Mouse (Mus musculus): ENCODE data around the gene Rgs6. TPM values are rescaled to one million over a fixed set of nuclear protein-coding genes. Genes with fewer than 3 reads are reported as not detected.

Rgs6 gene
- polyA plus RNA-seq, 1 experiment from 2014 or later = 1.4 TPM

- Histone ChIP-seq H3K9me3 (ENCODE audit: control insufficient read depth, low read depth, low read length) (no peaks in the 10 kb centered on the region), H3K36me3 (ENCODE audit: control insufficient read depth, insufficient read depth, low read length) (no peaks in the 10 kb centered on the region), H3K27me3 (ENCODE audit: control insufficient read depth, insufficient read depth, low read length) (no peaks in the 10 kb centered on the region), H3K9ac (replicated peaks; ENCODE audit: low read depth, low read length) (no peak overlapping the region), H3K4me1 (ENCODE audit: control insufficient read depth, insufficient read depth, low read length) (no peaks in the 10 kb centered on the region), H3K27ac (ENCODE audit: low read length) (no peak overlapping the region), H3K4me2 (replicated peaks; ENCODE audit: low read depth, low read length) (no peak overlapping the region), H3K4me3 (ENCODE audit: low read depth, low read length) (no peak overlapping the region)
- ATAC-seq (ENCODE audit: insufficient number of reproducible peaks, insufficient read depth, low FRiP score, low read depth) = no peak
- 73% methylated on average over 4 of the region's 4 CpGs for WGBS
Measured at GRCm38 (mm10) chr12:82670201-82670737, 82.2 kb downstream of the Rgs6 start.

DNA sequence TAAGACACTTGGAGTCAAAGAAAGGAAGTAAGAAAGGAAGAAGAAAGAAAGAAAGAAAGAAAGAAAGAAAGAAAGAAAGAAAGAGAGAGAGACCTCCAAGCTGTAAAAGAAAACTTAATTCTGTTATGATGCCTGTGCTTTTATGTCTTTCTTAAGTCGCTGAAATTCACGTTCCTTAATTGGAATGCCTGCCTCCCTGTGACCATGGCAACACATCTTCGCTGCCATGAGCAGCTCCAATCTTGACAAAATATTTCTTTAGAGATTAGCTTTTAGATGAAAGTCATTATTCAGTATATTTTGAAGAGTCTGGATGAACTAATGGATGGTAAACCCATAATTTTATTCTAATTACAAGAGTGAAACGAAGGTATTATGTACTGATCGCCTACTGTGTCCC, 83.5 kb downstream of the Rgs6 start:
- WGBS = 89% methylated on average over 5 of the region's 5 CpGs
- Histone ChIP-seq H3K4me3 (ENCODE audit: low read depth, low read length) (no peak overlapping the region), H3K4me1 (ENCODE audit: control insufficient read depth, insufficient read depth, low read length) (no peaks in the 10 kb centered on the region), H3K27ac (ENCODE audit: low read length) (no peak overlapping the region), H3K9ac (replicated peaks; ENCODE audit: low read depth, low read length) (no peak overlapping the region), H3K36me3 (ENCODE audit: control insufficient read depth, insufficient read depth, low read length) (no peaks in the 10 kb centered on the region), H3K9me3 (ENCODE audit: control insufficient read depth, low read depth, low read length) (no peaks in the 10 kb centered on the region), H3K27me3 (ENCODE audit: control insufficient read depth, insufficient read depth, low read length) (no peaks in the 10 kb centered on the region), H3K4me2 (replicated peaks; ENCODE audit: low read depth, low read length) (no peak overlapping the region)
- ATAC-seq (ENCODE audit: insufficient number of reproducible peaks, insufficient read depth, low FRiP score, low read depth) = no peak

DNA sequence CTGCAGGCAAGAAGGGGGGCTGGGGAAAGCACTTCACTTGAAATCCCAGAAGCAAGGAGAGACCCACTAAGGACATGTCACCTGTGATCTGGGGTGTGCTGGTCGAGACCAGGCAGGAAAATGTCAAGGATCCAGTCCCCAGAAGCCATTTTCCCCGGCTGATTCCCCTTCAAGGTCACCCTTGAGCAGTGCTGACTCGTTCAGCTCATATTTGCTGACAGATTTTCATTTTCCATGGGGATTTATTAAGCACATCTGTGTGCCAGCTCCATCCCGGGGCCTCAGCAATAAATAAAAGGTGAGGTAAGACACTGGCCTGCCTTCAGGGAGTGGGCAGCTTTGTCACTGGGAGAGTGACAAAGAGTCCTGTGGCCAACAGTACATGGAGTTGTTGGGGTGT, 87.0 kb downstream of the Rgs6 start:
- Histone ChIP-seq H3K9me3 (ENCODE audit: control insufficient read depth, low read depth, low read length) (no peaks in the 10 kb centered on the region), H3K9ac (replicated peaks; ENCODE audit: low read depth, low read length) (no peak overlapping the region), H3K36me3 (ENCODE audit: control insufficient read depth, insufficient read depth, low read length) (no peaks in the 10 kb centered on the region), H3K4me2 (replicated peaks; ENCODE audit: low read depth, low read length) (no peak overlapping the region), H3K27ac (ENCODE audit: low read length) (no peak overlapping the region), H3K4me1 (ENCODE audit: control insufficient read depth, insufficient read depth, low read length) (no peaks in the 10 kb centered on the region), H3K4me3 (ENCODE audit: low read depth, low read length) (no peak overlapping the region), H3K27me3 (ENCODE audit: control insufficient read depth, insufficient read depth, low read length) (no peaks in the 10 kb centered on the region)
- ATAC-seq (ENCODE audit: insufficient number of reproducible peaks, insufficient read depth, low FRiP score, low read depth) = no peak
- 54% methylated on average over 4 of the region's 4 CpGs for WGBS

GRCm38 (mm10) chr12:82687015-82687414, 98.9 kb downstream of the Rgs6 start:
- no peak overlapping the region for H3K4me3 ChIP-seq (ENCODE audit: low read depth, low read length)
- H3K36me3 ChIP-seq (ENCODE audit: control insufficient read depth, insufficient read depth, low read length) = no peaks in the 10 kb centered on the region
- WGBS = 93% methylated on average over 2 of the region's 2 CpGs
- H3K27me3 ChIP-seq (ENCODE audit: control insufficient read depth, insufficient read depth, low read length) = no peaks in the 10 kb centered on the region
- no peaks in the 10 kb centered on the region for H3K4me1 ChIP-seq (ENCODE audit: control insufficient read depth, insufficient read depth, low read length)
- no peak overlapping the region for H3K4me2 ChIP-seq (replicated peaks; ENCODE audit: low read depth, low read length)
- ATAC-seq (ENCODE audit: insufficient number of reproducible peaks, insufficient read depth, low FRiP score, low read depth) = no peak
- H3K9ac ChIP-seq (replicated peaks; ENCODE audit: low read depth, low read length) = no peak overlapping the region
- H3K27ac ChIP-seq (ENCODE audit: low read length) = no peak overlapping the region
- no peaks in the 10 kb centered on the region for H3K9me3 ChIP-seq (ENCODE audit: control insufficient read depth, low read depth, low read length)

DNA sequence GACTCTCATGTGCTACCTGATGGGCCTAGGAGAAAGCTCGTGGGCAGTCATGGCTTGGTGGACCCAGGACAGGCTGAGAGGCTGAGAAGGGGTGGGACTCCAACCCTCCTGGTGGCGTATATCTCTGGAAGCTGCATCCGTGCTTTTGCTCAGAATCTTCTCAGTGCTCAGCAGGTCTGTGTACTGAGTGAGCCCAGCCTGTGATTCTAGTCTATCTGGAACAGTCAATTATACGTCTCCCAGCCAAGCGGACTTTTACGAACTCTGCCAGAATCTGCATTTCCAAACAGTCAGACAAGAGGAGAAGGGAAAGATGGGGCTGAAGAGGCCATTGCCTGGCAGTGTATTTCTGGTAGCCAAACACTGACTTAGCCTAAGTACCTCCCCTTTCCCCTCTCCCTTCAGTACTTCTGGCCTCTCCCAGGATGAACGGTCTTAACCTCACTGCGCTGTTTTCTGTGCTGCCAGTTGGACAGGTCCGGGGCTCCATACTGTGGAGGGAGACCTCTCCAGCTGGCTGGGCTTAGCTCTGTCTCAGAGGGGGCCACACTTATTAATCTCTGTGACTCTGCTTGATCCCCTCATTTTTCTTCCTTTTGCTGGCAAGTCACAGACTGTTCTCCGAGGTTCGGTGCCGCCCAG, 110.9 kb downstream of the Rgs6 start:
- H3K4me3 ChIP-seq (ENCODE audit: low read depth, low read length) = no peak overlapping the region
- ATAC-seq (ENCODE audit: insufficient number of reproducible peaks, insufficient read depth, low FRiP score, low read depth) = no peak; the same call in 1 of the 2 replicates
- no peaks in the 10 kb centered on the region for H3K9me3 ChIP-seq (ENCODE audit: control insufficient read depth, low read depth, low read length)
- no peaks in the 10 kb centered on the region for H3K36me3 ChIP-seq (ENCODE audit: control insufficient read depth, insufficient read depth, low read length)
- H3K27ac ChIP-seq (ENCODE audit: low read length) = no peak overlapping the region
- WGBS = 38% methylated on average over 12 of the region's 12 CpGs
- H3K4me1 ChIP-seq (ENCODE audit: control insufficient read depth, insufficient read depth, low read length) = 0 out of 2 replicates have a peak, but pooled peaks cover 6% of the 10 kb centered on the region
- no peak overlapping the region for H3K9ac ChIP-seq (replicated peaks; ENCODE audit: low read depth, low read length)
- no peak overlapping the region for H3K4me2 ChIP-seq (replicated peaks; ENCODE audit: low read depth, low read length)
- no peaks in the 10 kb centered on the region for H3K27me3 ChIP-seq (ENCODE audit: control insufficient read depth, insufficient read depth, low read length)

DNA sequence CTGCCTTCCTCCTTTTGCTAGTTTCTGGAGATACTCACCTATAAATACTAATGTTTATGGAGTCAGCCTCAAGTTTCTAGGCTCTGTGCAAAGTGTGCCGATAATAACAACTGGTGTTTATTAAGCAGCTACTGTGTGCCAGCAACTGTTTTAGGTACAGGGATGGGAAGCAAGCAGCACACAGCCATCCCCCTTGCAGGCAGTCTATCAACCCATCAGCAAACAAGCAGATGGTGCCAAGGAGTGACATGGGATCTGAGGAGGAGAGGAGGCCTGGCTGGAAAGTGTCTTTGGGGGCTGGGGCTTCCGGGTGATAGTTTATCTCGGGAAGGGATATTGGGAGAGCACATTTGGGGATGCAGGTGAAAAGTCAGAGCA, 111.4 kb downstream of the Rgs6 start:
- 61% methylated on average over 3 of the region's 3 CpGs for WGBS
- no peaks in the 10 kb centered on the region for H3K36me3 ChIP-seq (ENCODE audit: control insufficient read depth, insufficient read depth, low read length)
- no peak for ATAC-seq (ENCODE audit: insufficient number of reproducible peaks, insufficient read depth, low FRiP score, low read depth)
- no peak overlapping the region for H3K27ac ChIP-seq (ENCODE audit: low read length)
- H3K4me1 ChIP-seq (ENCODE audit: control insufficient read depth, insufficient read depth, low read length) = 0 out of 2 replicates have a peak, but pooled peaks cover 6% of the 10 kb centered on the region
- H3K27me3 ChIP-seq (ENCODE audit: control insufficient read depth, insufficient read depth, low read length) = no peaks in the 10 kb centered on the region
- H3K4me2 ChIP-seq (replicated peaks; ENCODE audit: low read depth, low read length) = no peak overlapping the region
- no peaks in the 10 kb centered on the region for H3K9me3 ChIP-seq (ENCODE audit: control insufficient read depth, low read depth, low read length)
- no peak overlapping the region for H3K9ac ChIP-seq (replicated peaks; ENCODE audit: low read depth, low read length)
- H3K4me3 ChIP-seq (ENCODE audit: low read depth, low read length) = no peak overlapping the region

DNA sequence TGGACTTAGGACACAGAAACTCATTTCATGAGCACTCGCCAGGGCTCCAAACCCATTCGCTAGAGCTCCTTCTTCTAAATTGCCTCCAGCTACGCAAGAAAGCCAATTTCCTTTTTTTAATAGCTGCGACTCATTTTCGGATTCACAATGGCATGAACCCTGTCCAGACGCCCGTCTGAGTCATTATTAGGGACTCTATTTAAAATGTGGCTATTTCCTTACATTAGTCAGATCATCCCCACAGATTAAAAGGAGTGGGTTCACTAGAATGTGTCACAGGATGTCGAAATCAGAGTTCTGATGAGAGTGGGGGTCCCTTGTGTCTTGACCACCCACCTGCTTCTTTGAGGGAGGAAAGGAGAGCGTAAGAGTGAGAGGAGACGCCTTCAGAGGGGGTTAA, 112.1 kb downstream of the Rgs6 start:
- H3K4me2 ChIP-seq (replicated peaks; ENCODE audit: low read depth, low read length) = no peak overlapping the region
- no peak overlapping the region for H3K27ac ChIP-seq (ENCODE audit: low read length)
- H3K4me1 ChIP-seq (ENCODE audit: control insufficient read depth, insufficient read depth, low read length) = 0 out of 2 replicates have a peak, but pooled peaks cover 6% of the 10 kb centered on the region
- ATAC-seq (ENCODE audit: insufficient number of reproducible peaks, insufficient read depth, low FRiP score, low read depth) = no peak
- 82% methylated on average over 10 of the region's 10 CpGs for WGBS
- H3K9me3 ChIP-seq (ENCODE audit: control insufficient read depth, low read depth, low read length) = no peaks in the 10 kb centered on the region
- H3K9ac ChIP-seq (replicated peaks; ENCODE audit: low read depth, low read length) = no peak overlapping the region
- H3K27me3 ChIP-seq (ENCODE audit: control insufficient read depth, insufficient read depth, low read length) = no peaks in the 10 kb centered on the region
- no peaks in the 10 kb centered on the region for H3K36me3 ChIP-seq (ENCODE audit: control insufficient read depth, insufficient read depth, low read length)
- H3K4me3 ChIP-seq (ENCODE audit: low read depth, low read length) = no peak overlapping the region

DNA sequence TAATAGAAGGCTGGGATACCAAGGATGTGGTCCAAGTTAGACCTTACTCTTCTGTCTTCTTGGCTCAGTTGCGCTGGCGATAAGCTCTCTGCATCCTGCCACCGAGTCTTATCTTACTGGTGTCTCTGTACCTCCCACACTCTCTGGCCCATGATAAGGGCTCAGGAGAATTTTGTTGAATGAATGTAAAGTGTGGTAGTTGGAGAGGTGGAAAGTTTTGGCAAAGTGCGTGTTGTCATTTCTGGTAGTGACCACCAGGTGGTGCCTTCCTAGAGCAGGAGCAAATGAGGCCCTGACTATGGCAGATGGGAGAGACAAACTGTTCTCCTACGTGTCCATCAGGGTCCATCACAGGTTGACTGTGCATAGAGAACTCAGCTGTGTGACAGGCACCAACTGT, 112.7 kb downstream of the Rgs6 start:
- no peak overlapping the region for H3K9ac ChIP-seq (replicated peaks; ENCODE audit: low read depth, low read length)
- H3K4me3 ChIP-seq (ENCODE audit: low read depth, low read length) = no peak overlapping the region
- H3K9me3 ChIP-seq (ENCODE audit: control insufficient read depth, low read depth, low read length) = no peaks in the 10 kb centered on the region
- no peaks in the 10 kb centered on the region for H3K36me3 ChIP-seq (ENCODE audit: control insufficient read depth, insufficient read depth, low read length)
- no peak overlapping the region for H3K4me2 ChIP-seq (replicated peaks; ENCODE audit: low read depth, low read length)
- 0 out of 2 replicates have a peak, but pooled peaks cover 6% of the 10 kb centered on the region for H3K4me1 ChIP-seq (ENCODE audit: control insufficient read depth, insufficient read depth, low read length)
- 48% methylated on average over 5 of the region's 5 CpGs for WGBS
- H3K27ac ChIP-seq (ENCODE audit: low read length) = no peak overlapping the region
- H3K27me3 ChIP-seq (ENCODE audit: control insufficient read depth, insufficient read depth, low read length) = no peaks in the 10 kb centered on the region
- no peak for ATAC-seq (ENCODE audit: insufficient number of reproducible peaks, insufficient read depth, low FRiP score, low read depth)

DNA sequence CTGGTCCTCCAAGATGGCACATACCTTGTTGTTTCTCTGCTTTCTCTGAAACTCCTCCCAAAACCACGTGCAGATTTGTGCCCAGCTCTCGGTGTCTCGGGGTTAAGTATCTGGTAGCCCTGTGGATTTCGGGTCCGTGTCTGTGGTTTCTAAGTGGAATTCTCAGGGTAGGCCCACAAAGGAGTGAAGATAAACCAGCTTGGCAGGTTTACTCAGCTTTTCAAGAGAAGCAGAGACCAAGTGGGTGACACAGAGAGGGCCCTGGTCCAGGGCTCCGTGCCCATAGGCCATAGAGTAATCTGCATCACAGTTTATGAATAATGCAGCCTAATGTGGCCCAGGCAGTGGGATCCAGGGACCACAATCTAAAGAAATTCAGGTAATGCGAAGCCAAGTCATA, 113.3 kb downstream of the Rgs6 start:
- no peaks in the 10 kb centered on the region for H3K27me3 ChIP-seq (ENCODE audit: control insufficient read depth, insufficient read depth, low read length)
- no peaks in the 10 kb centered on the region for H3K36me3 ChIP-seq (ENCODE audit: control insufficient read depth, insufficient read depth, low read length)
- H3K4me1 ChIP-seq (ENCODE audit: control insufficient read depth, insufficient read depth, low read length) = 0 out of 2 replicates have a peak, but pooled peaks cover 6% of the 10 kb centered on the region
- ATAC-seq (ENCODE audit: insufficient number of reproducible peaks, insufficient read depth, low FRiP score, low read depth) = no peak
- WGBS = 81% methylated on average over 7 of the region's 7 CpGs
- no peaks in the 10 kb centered on the region for H3K9me3 ChIP-seq (ENCODE audit: control insufficient read depth, low read depth, low read length)
- H3K4me3 ChIP-seq (ENCODE audit: low read depth, low read length) = no peak overlapping the region
- no peak overlapping the region for H3K4me2 ChIP-seq (replicated peaks; ENCODE audit: low read depth, low read length)
- no peak overlapping the region for H3K27ac ChIP-seq (ENCODE audit: low read length)
- H3K9ac ChIP-seq (replicated peaks; ENCODE audit: low read depth, low read length) = no peak overlapping the region
